Mouse (Mus musculus): ENCODE results near the gene Grxcr1. TPM values are rescaled to one million over a fixed set of nuclear protein-coding genes. Genes with fewer than 3 reads are reported as not detected.

The Grxcr1 gene
- total and polyA plus RNA-seq, 3 experiments: not detected

- Histone ChIP-seq H3K9me3 (replicated peaks; ENCODE audit: insufficient read depth, low read length) (no peaks in the 10 kb centered on the region), H3K79me2 (ENCODE audit: control insufficient read depth, insufficient read depth, low read length, poor library complexity) (no peaks in the 10 kb centered on the region), H3K27me3 (ENCODE audit: control insufficient read depth in 1 of 2, insufficient read depth in 2 of 2, low read length in 2 of 2) (no peaks in the 10 kb centered on the region), H3K27ac (ENCODE audit: control insufficient read depth, low read depth, low read length) (no peak overlapping the region), H3K4me1 (ENCODE audit: control insufficient read depth in 1 of 2, insufficient read depth in 2 of 2, low read length in 2 of 2) (no peaks in the 10 kb centered on the region), H3K9ac (ENCODE audit: control insufficient read depth, low read depth, low read length, poor library complexity, severe bottlenecking) (no peak overlapping the region), H3K4me3 (ENCODE audit: control insufficient read depth in 1 of 2, insufficient read depth in 1 of 2, low read depth in 2 of 2, low read length in 2 of 2) (no peak overlapping the region), H3K36me3 (ENCODE audit: control insufficient read depth in 1 of 2, insufficient read depth in 2 of 2, low read length in 2 of 2) (no peaks in the 10 kb centered on the region)
- DNase-seq (ENCODE audit: low read depth, low spot score): no peak
- TF ChIP-seq ZC3H11A (IDR thresholded peaks at IDR 0.05; ENCODE audit: low read depth, low read length) (no peak), POLR2AphosphoS2 (IDR thresholded peaks at IDR 0.05; ENCODE audit: low read length) (no peak), MEF2A (IDR thresholded peaks at IDR 0.05; ENCODE audit: extremely low read depth, insufficient replicate concordance, low read depth, low read length, poor library complexity, severe bottlenecking) (no peak), GATA1 (IDR thresholded peaks at IDR 0.05; ENCODE audit: low read depth, low read length) (no peak), POLR2AphosphoS5 (IDR thresholded peaks at IDR 0.05; ENCODE audit: borderline replicate concordance, low read depth, low read length) (no peak)
Observed at GRCm38 (mm10) chr5:68026658-68027422, 4.8 kb upstream of the Grxcr1 start.

GRCm38 (mm10) chr5:68027474-68027873, 4.2 kb upstream of the Grxcr1 start:
- no peak for DNase-seq (ENCODE audit: low read depth, low spot score)
- H3K36me3 ChIP-seq (ENCODE audit: control insufficient read depth in 1 of 2, insufficient read depth in 2 of 2, low read length in 2 of 2): no peaks in the 10 kb centered on the region
- no peaks in the 10 kb centered on the region for H3K27me3 ChIP-seq (ENCODE audit: control insufficient read depth in 1 of 2, insufficient read depth in 2 of 2, low read length in 2 of 2)
- H3K4me1 ChIP-seq (ENCODE audit: control insufficient read depth in 1 of 2, insufficient read depth in 2 of 2, low read length in 2 of 2): no peaks in the 10 kb centered on the region
- H3K9ac ChIP-seq (ENCODE audit: control insufficient read depth, low read depth, low read length, poor library complexity, severe bottlenecking): no peak overlapping the region
- TF ChIP-seq ZC3H11A (IDR thresholded peaks at IDR 0.05; ENCODE audit: low read depth, low read length) (no peak), ZMIZ1 (IDR thresholded peaks at IDR 0.05; ENCODE audit: low read depth, low read length) (no peak), UBTF (IDR thresholded peaks at IDR 0.05; ENCODE audit: borderline replicate concordance, insufficient read depth, low read depth, low read length) (no peak), MEF2A (IDR thresholded peaks at IDR 0.05; ENCODE audit: extremely low read depth, insufficient replicate concordance, low read depth, low read length, poor library complexity, severe bottlenecking) (no peak), CTCF (IDR thresholded peaks at IDR 0.05 in 2 of 3, conservative IDR thresholded peaks at IDR 0.05 in 1 of 3; ENCODE audit: control insufficient read depth in 1 of 3, insufficient read depth in 1 of 3, low read depth in 2 of 3, low read length in 3 of 3, poor library complexity in 1 of 3, severe bottlenecking in 1 of 3) (no peak), TBP (IDR thresholded peaks at IDR 0.05; ENCODE audit: low read depth, low read length) (no peak)
- no peaks in the 10 kb centered on the region for H3K79me2 ChIP-seq (ENCODE audit: control insufficient read depth, insufficient read depth, low read length, poor library complexity)
- H3K27ac ChIP-seq (ENCODE audit: control insufficient read depth, low read depth, low read length): no peak overlapping the region
- H3K9me3 ChIP-seq (replicated peaks; ENCODE audit: insufficient read depth, low read length): no peaks in the 10 kb centered on the region
- H3K4me3 ChIP-seq (ENCODE audit: control insufficient read depth in 1 of 2, insufficient read depth in 1 of 2, low read depth in 2 of 2, low read length in 2 of 2): no peak overlapping the region

GRCm38 (mm10) chr5:68033345-68033744, 1.7 kb downstream of the Grxcr1 start:
- DNase-seq (ENCODE audit: low read depth, low spot score): no peak
- no peak for TF ChIP-seq RCOR1 (IDR thresholded peaks at IDR 0.05; ENCODE audit: low read depth, low read length)
- no peak for TF ChIP-seq POLR2AphosphoS5 (IDR thresholded peaks at IDR 0.05; ENCODE audit: borderline replicate concordance, low read depth, low read length)
- H3K4me3 ChIP-seq (ENCODE audit: control insufficient read depth in 1 of 2, insufficient read depth in 1 of 2, low read depth in 2 of 2, low read length in 2 of 2): no peak overlapping the region
- no peak overlapping the region for H3K9ac ChIP-seq (ENCODE audit: control insufficient read depth, low read depth, low read length, poor library complexity, severe bottlenecking)
- H3K79me2 ChIP-seq (ENCODE audit: control insufficient read depth, insufficient read depth, low read length, poor library complexity): no peaks in the 10 kb centered on the region
- no peaks in the 10 kb centered on the region for H3K27me3 ChIP-seq (ENCODE audit: control insufficient read depth in 1 of 2, insufficient read depth in 2 of 2, low read length in 2 of 2)
- H3K27ac ChIP-seq (ENCODE audit: control insufficient read depth, low read depth, low read length): no peak overlapping the region
- H3K36me3 ChIP-seq (ENCODE audit: control insufficient read depth in 1 of 2, insufficient read depth in 2 of 2, low read length in 2 of 2): no peaks in the 10 kb centered on the region
- no peaks in the 10 kb centered on the region for H3K4me1 ChIP-seq (ENCODE audit: control insufficient read depth in 1 of 2, insufficient read depth in 2 of 2, low read length in 2 of 2)
- H3K9me3 ChIP-seq (replicated peaks; ENCODE audit: insufficient read depth, low read length): no peaks in the 10 kb centered on the region

Data from MEL (cell line).